19 mouse cellular contexts compared by ENCODE assay signal in genomic region chr6:71279418-71279817, GRCm38 (mm10). TPM values are rescaled to one million over a fixed set of nuclear protein-coding genes. Genes with fewer than 3 reads are reported as not detected.
DNase-seq lines count a peak whose midpoint lies in the region; ATAC-seq and TF ChIP-seq lines count a peak whose summit lies in the region.
"Had no signal": no experiment of that assay in that cellular context is flagged by ENCODE, and none has a peak within 500 bp of the region (broad histone marks: within the 10 kb centered on the region; RNA-seq: fewer than 3 reads in every experiment).

No protein-coding gene starts in this region.

- no peak overlapping the region for H3K9ac ChIP-seq in intestine, embryonic 14.5 days (ENCODE audit: low read length)
- no peak overlapping the region for H3K9ac ChIP-seq in intestine, embryonic 16.5 days (ENCODE audit: low read depth, low read length)
- no peak overlapping the region for H3K9ac ChIP-seq in heart, embryonic 11.5 days (ENCODE audit: low read depth, low read length)
- no peak overlapping the region for H3K9ac ChIP-seq in liver, embryonic 12.5 days
- H3K9ac ChIP-seq: embryonic facial prominence, embryonic 13.5 days; forebrain, embryonic 13.5 days; heart, embryonic 12.5 days; stomach, embryonic 15.5 days had no signal

- DNase-seq in intestine, embryonic 14.5 days (ENCODE audit: low spot score): peak; percentile 10
- DNase-seq in 3T3-L1 (ENCODE audit: low read depth, low spot score): peak; percentile 87
- peak; percentile 7 for DNase-seq in c-Kit-positive CD71-negative TER-119-negative erythroid progenitor cells, embryonic 14.5 days (ENCODE audit: low read depth)
- DNase-seq in cerebellum, adult 9-10 months: no peak
- DNase-seq: cerebellum, postnatal 36 days; gastrocnemius, adult 2 months; kidney, adult 18-20 months; kidney, postnatal 36 days; right cerebral cortex, postnatal 4 days; thymus, postnatal 14 days had no signal

- no peaks in the 10 kb centered on the region for H3K9me3 ChIP-seq in intestine, embryonic 14.5 days (ENCODE audit: control insufficient read depth, low read length)
- no peaks in the 10 kb centered on the region for H3K9me3 ChIP-seq in intestine, embryonic 16.5 days (ENCODE audit: control insufficient read depth, low read length)
- no peaks in the 10 kb centered on the region for H3K9me3 ChIP-seq in E14TG2a.4 (ENCODE audit: low read length)
- H3K9me3 ChIP-seq in heart, embryonic 11.5 days (replicated peaks; ENCODE audit: control insufficient read depth, low read length): no peaks in the 10 kb centered on the region
- H3K9me3 ChIP-seq in liver, embryonic 12.5 days (replicated peaks): no peaks in the 10 kb centered on the region
- H3K9me3 ChIP-seq: embryonic facial prominence, embryonic 13.5 days; forebrain, embryonic 13.5 days; heart, embryonic 12.5 days; hindbrain, embryonic 10.5 days; stomach, embryonic 15.5 days had no signal

- peaks cover 6% of the 10 kb centered on the region for H3K36me3 ChIP-seq in intestine, embryonic 14.5 days (ENCODE audit: control insufficient read depth, insufficient read depth, low read length)
- H3K36me3 ChIP-seq in intestine, embryonic 16.5 days (ENCODE audit: control insufficient read depth, insufficient read depth, low read length): peaks cover 2% of the 10 kb centered on the region; the same call in 1 of the 2 replicates
- peaks cover 12% of the 10 kb centered on the region for H3K36me3 ChIP-seq in E14TG2a.4 (ENCODE audit: insufficient read depth, low read length)
- H3K36me3 ChIP-seq in heart, embryonic 11.5 days (ENCODE audit: control insufficient read depth, insufficient read depth, low read length): peaks cover 3% of the 10 kb centered on the region; the same call in 1 of the 2 replicates
- H3K36me3 ChIP-seq in liver, embryonic 12.5 days: peaks cover 6% of the 10 kb centered on the region

- H3K4me3 ChIP-seq in intestine, embryonic 14.5 days (ENCODE audit: low read depth, low read length): no peak overlapping the region
- no peak overlapping the region for H3K4me3 ChIP-seq in intestine, embryonic 16.5 days (ENCODE audit: low read length)
- no peak overlapping the region for H3K4me3 ChIP-seq in E14TG2a.4 (replicated peaks; ENCODE audit: low read length)
- H3K4me3 ChIP-seq in heart, embryonic 11.5 days (ENCODE audit: low read depth, low read length): no peak overlapping the region
- H3K4me3 ChIP-seq in liver, embryonic 12.5 days: no peak overlapping the region
- H3K4me3 ChIP-seq: embryonic facial prominence, embryonic 13.5 days; forebrain, embryonic 13.5 days; gastrocnemius, adult 2 months; heart, embryonic 12.5 days; hindbrain, embryonic 10.5 days; stomach, embryonic 15.5 days had no signal

- no peaks in the 10 kb centered on the region for H3K4me1 ChIP-seq in intestine, embryonic 14.5 days (replicated peaks; ENCODE audit: control insufficient read depth, insufficient read depth, low read length)
- no peaks in the 10 kb centered on the region for H3K4me1 ChIP-seq in intestine, embryonic 16.5 days (ENCODE audit: control insufficient read depth, insufficient read depth, low read length)
- peaks cover 4% of the 10 kb centered on the region for H3K4me1 ChIP-seq in E14TG2a.4 (replicated peaks; ENCODE audit: low read depth, low read length)
- no peaks in the 10 kb centered on the region for H3K4me1 ChIP-seq in heart, embryonic 11.5 days (ENCODE audit: control insufficient read depth, insufficient read depth, low read length)
- no peaks in the 10 kb centered on the region for H3K4me1 ChIP-seq in liver, embryonic 12.5 days
- H3K4me1 ChIP-seq: embryonic facial prominence, embryonic 13.5 days; forebrain, embryonic 13.5 days; heart, embryonic 12.5 days; hindbrain, embryonic 10.5 days; stomach, embryonic 15.5 days had no signal

- no peak for ATAC-seq in intestine, embryonic 14.5 days (replicated peaks; ENCODE audit: low FRiP score, low TSS enrichment, low read depth)
- ATAC-seq in intestine, embryonic 16.5 days: no peak
- ATAC-seq in heart, embryonic 11.5 days (replicated peaks; ENCODE audit: insufficient number of reproducible peaks, low FRiP score, low TSS enrichment): no peak
- no peak for ATAC-seq in liver, embryonic 12.5 days
- ATAC-seq: forebrain, embryonic 13.5 days had no signal

- no peaks in the 10 kb centered on the region for H3K27me3 ChIP-seq in intestine, embryonic 14.5 days (replicated peaks; ENCODE audit: control insufficient read depth, insufficient read depth, low read length)
- no peaks in the 10 kb centered on the region for H3K27me3 ChIP-seq in intestine, embryonic 16.5 days (replicated peaks; ENCODE audit: control insufficient read depth, insufficient read depth, low read length)
- no peaks in the 10 kb centered on the region for H3K27me3 ChIP-seq in E14TG2a.4 (ENCODE audit: insufficient read depth, low read length)
- no peaks in the 10 kb centered on the region for H3K27me3 ChIP-seq in heart, embryonic 11.5 days (ENCODE audit: control insufficient read depth, insufficient read depth, low read length)
- no peaks in the 10 kb centered on the region for H3K27me3 ChIP-seq in liver, embryonic 12.5 days (replicated peaks)
- H3K27me3 ChIP-seq: embryonic facial prominence, embryonic 13.5 days; forebrain, embryonic 13.5 days; heart, embryonic 12.5 days; stomach, embryonic 15.5 days had no signal

- WGBS in intestine, embryonic 14.5 days: 92% methylated on average over 1 of the region's 1 CpGs
- WGBS in intestine, embryonic 16.5 days: 68% methylated on average over 1 of the region's 1 CpGs
- WGBS in heart, embryonic 11.5 days (ENCODE audit: insufficient replicate concordance): 61% methylated on average over 1 of the region's 1 CpGs
- 63% methylated on average over 1 of the region's 1 CpGs for whole genome bisulfite sequencing in liver, embryonic 12.5 days (ENCODE audit: insufficient replicate concordance)

- peak; percentile 6; the same call in 1 of the 2 replicates for TF ChIP-seq CTCF in E14TG2a.4 (conservative IDR thresholded peaks at IDR 0.05; ENCODE audit: low read length)

- no peak overlapping the region for H3K27ac ChIP-seq in intestine, embryonic 14.5 days (ENCODE audit: low read depth)
- H3K27ac ChIP-seq in intestine, embryonic 16.5 days (ENCODE audit: low read length): no peak overlapping the region
- H3K27ac ChIP-seq in heart, embryonic 11.5 days (ENCODE audit: low read depth, low read length): no peak overlapping the region
- no peak overlapping the region for H3K27ac ChIP-seq in liver, embryonic 12.5 days
- H3K27ac ChIP-seq: embryonic facial prominence, embryonic 13.5 days; forebrain, embryonic 13.5 days; gastrocnemius, adult 2 months; hindbrain, embryonic 10.5 days; stomach, embryonic 15.5 days had no signal

- H3K4me2 ChIP-seq in intestine, embryonic 14.5 days (ENCODE audit: low read length): no peak overlapping the region
- H3K4me2 ChIP-seq in intestine, embryonic 16.5 days (ENCODE audit: low read depth, low read length): no peak overlapping the region
- H3K4me2 ChIP-seq in heart, embryonic 11.5 days: no peak overlapping the region
- H3K4me2 ChIP-seq in liver, embryonic 12.5 days: no peak overlapping the region
- H3K4me2 ChIP-seq: embryonic facial prominence, embryonic 13.5 days; forebrain, embryonic 13.5 days; heart, embryonic 12.5 days; stomach, embryonic 15.5 days had no signal

RNA-seq across cellular contexts. Expression of gene Krcc1, which starts 7.9 kb away (rescaled TPM):
- 49.6 and 55.7 TPM in 2 replicates for polyA plus RNA-seq in intestine, embryonic 14.5 days (2014; fragmentation: Nextera tagmentation; extraction: Ambion mirVana)
- polyA plus RNA-seq in intestine, embryonic 16.5 days (2015; fragmentation: Nextera tagmentation; extraction: Ambion mirVana): 70.8 and 72.0 TPM in 2 replicates
- polyA plus RNA-seq in heart, embryonic 11.5 days (2014; fragmentation: Nextera tagmentation; extraction: Ambion mirVana): 60.2 and 65.1 TPM in 2 replicates
- 22.9 and 23.4 TPM in 2 replicates for polyA plus RNA-seq in liver, embryonic 12.5 days (2016; fragmentation: Nextera tagmentation; extraction: Ambion mirVana)

RNA-seq across cellular contexts. Expression of gene Smyd1, which starts 42.6 kb away (rescaled TPM):
- 0.56 and 0.78 TPM in 2 replicates for polyA plus RNA-seq in intestine, embryonic 14.5 days (2014; fragmentation: Nextera tagmentation; extraction: Ambion mirVana)
- polyA plus RNA-seq in intestine, embryonic 16.5 days (2015; fragmentation: Nextera tagmentation; extraction: Ambion mirVana): 0.34 and 0.36 TPM in 2 replicates
- polyA plus RNA-seq in heart, embryonic 11.5 days (2014; fragmentation: Nextera tagmentation; extraction: Ambion mirVana): 136 and 164 TPM in 2 replicates
- polyA plus RNA-seq in liver, embryonic 12.5 days (2016; fragmentation: Nextera tagmentation; extraction: Ambion mirVana): 0.17 and 0.23 TPM in 2 replicates

RNA-seq across cellular contexts. Expression of gene Cd8b1, which starts 43.2 kb away (rescaled TPM):
- polyA plus RNA-seq in intestine, embryonic 14.5 days (2014; fragmentation: Nextera tagmentation; extraction: Ambion mirVana): 0.16 TPM in 1 of 2 replicates, not detected in the other
- polyA plus RNA-seq in intestine, embryonic 16.5 days (2015; fragmentation: Nextera tagmentation; extraction: Ambion mirVana): not detected in 2 replicates
- polyA plus RNA-seq in heart, embryonic 11.5 days (2014; fragmentation: Nextera tagmentation; extraction: Ambion mirVana): not detected in 2 replicates
- polyA plus RNA-seq in liver, embryonic 12.5 days (2016; fragmentation: Nextera tagmentation; extraction: Ambion mirVana): not detected in 2 replicates
- polyA plus RNA-seq: heart, embryonic 12.5 days had no signal

Comparison
In these comparisons a context has a peak if more than half of its experiments do, and no peak if none do; other contexts are left out.
1. RNA of gene Smyd1, which starts 42.6 kb away (polyA plus RNA-seq): 136 to 164 TPM in heart, embryonic 11.5 days; 0.56 to 0.78 TPM in intestine, embryonic 14.5 days, 0.34 to 0.36 TPM in intestine, embryonic 16.5 days and 0.17 to 0.23 TPM in liver, embryonic 12.5 days; every median in the first group is over 10 times any median in the second.